Mouse (Mus musculus) small intestine, adult 2 months (tissue): ENCODE data around the gene Gnao1.

Experiments used
- CTCF ChIP-seq: fragments of 200-500 bp; IDR thresholded peaks from 2 replicates; pipeline ENCODE4 v1.5.1; 2012; ENCODE audit warnings: low read depth, mild to moderate bottlenecking, control low read depth, inconsistent platforms, low read length, moderate library complexity, mixed read lengths; ENCODE audit not compliant: insufficient replicate concordance, insufficient read length; ENCODE audit errors: extremely low read depth
- POLR2A ChIP-seq: fragments of 200-500 bp; IDR thresholded peaks from 2 replicates; pipeline ENCODE4 v1.6.1; 2012; ENCODE audit warnings: low read depth, mild to moderate bottlenecking, control low read depth, inconsistent platforms, low read length, moderate library complexity

DNA sequence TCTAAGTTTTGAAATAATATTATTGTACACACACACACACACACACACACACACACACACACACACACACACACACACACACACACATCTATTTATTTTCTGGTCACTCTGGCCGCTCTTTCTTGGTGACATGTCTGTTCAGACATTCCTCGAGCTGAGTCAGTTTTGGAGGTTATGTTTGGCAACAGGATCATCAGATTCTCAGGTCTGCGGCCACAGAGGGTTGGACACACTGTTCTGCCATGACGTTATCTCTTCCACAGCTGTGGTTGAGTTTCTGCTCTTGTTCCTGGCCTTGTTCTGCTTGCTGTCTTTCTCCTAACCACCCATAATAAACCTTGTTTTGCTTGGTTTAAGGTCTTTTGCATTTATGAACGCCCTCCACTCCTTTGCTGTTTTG, 61.5 kb downstream of the Gnao1 start:
- no peak for TF ChIP-seq POLR2A
- no peak for TF ChIP-seq CTCF
